Mouse (Mus musculus): ENCODE results near the gene Noxo1.

- TF ChIP-seq CTCF (conservative IDR thresholded peaks at IDR 0.05; ENCODE audit: low read length) (no peak), POU5F1 (IDR thresholded peaks at IDR 0.05; ENCODE audit: borderline replicate concordance, low read length) (no peak)
Measured at GRCm38 (mm10) chr17:24744381-24744780, 48.3 kb downstream of the Noxo1 start.
